22 mouse cellular contexts compared by ENCODE assay signal in the genomic region with DNA sequence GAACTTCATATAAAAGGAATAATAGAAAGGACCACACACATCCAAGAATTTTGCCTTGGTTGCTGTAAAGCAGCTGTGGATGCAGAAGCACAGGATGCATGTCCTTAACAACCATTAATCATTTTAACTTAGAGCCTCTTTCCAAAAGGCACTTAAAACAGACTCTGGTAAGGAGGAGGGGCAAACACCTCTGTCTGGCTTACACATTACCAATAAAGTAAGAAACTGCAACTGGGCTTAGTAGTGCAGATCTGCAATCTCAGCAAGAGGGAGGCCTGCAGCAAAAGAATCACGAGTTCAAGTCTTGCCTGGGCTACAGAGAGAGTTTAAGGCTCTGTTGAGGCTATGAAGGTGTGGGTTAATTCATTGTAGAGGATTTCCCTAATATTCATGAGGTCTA. TPM values are rescaled to one million over a fixed set of nuclear protein-coding genes. Genes with fewer than 3 reads are reported as not detected.
DNase-seq lines count a peak whose midpoint lies in the region; ATAC-seq and TF ChIP-seq lines count a peak whose summit lies in the region.
"Had no signal": no experiment of that assay in that cellular context is flagged by ENCODE, and none has a peak within 500 bp of the region (broad histone marks: within the 10 kb centered on the region; RNA-seq: fewer than 3 reads in every experiment).

No protein-coding gene starts in this region.

- peak; percentile 56 for DNase-seq in kidney, adult 2 months
- no peak for DNase-seq in kidney, postnatal 10 days
- peak; percentile 28 for DNase-seq in kidney, postnatal 0 days (ENCODE audit: low spot score)
- DNase-seq in kidney, adult 8-10 months, result no peak
- peak; percentile 24 to 31 for DNase-seq in kidney, postnatal 36 days
- DNase-seq: adrenal gland, adult 2 months; adrenal gland, postnatal 10 days; adrenal gland, postnatal 25 days; cerebellum, adult 11 months; cerebellum, adult 18-20 months; cerebellum, adult 8-10 months; cerebellum, adult 9-11 months; cerebellum, postnatal 14 days; cerebellum, postnatal 36 days; embryo, embryonic 11 days had no signal

- WGBS in kidney, adult 2 months, result 41% methylated on average over 1 of the region's 1 CpGs
- 68% methylated on average over 1 of the region's 1 CpGs for WGBS in kidney, postnatal 0 days
- 68% methylated on average over 1 of the region's 1 CpGs for WGBS in kidney, embryonic 15.5 days

- TF ChIP-seq CTCF in kidney, adult 2 months (conservative IDR thresholded peaks at IDR 0.05; ENCODE audit: insufficient read depth, insufficient read length, low read depth, low read length), result no peak
- no peak for TF ChIP-seq CTCF in kidney, postnatal 0 days (IDR thresholded peaks at IDR 0.05; ENCODE audit: low read depth)

- no peak overlapping the region for H3K4me3 ChIP-seq in kidney, adult 2 months (ENCODE audit: insufficient read depth, low read depth, low read length)
- H3K4me3 ChIP-seq in kidney, postnatal 0 days (replicated peaks; ENCODE audit: low read depth, low read length), result no peak overlapping the region
- no peak overlapping the region for H3K4me3 ChIP-seq in kidney, embryonic 15.5 days (replicated peaks)
- H3K4me3 ChIP-seq: embryonic facial prominence, embryonic 13.5 days; embryonic facial prominence, embryonic 15.5 days; erythroblast, embryonic 14.5 days; forebrain, embryonic 10.5 days; forebrain, embryonic 12.5 days had no signal

- H3K36me3 ChIP-seq in kidney, adult 2 months (ENCODE audit: control insufficient read depth, insufficient read depth, low read length), result peaks cover 1% of the 10 kb centered on the region; the same call in 1 of the 2 replicates
- H3K36me3 ChIP-seq in kidney, postnatal 0 days (ENCODE audit: insufficient read depth, low read length), result 0 out of 2 replicates have a peak, but pooled peaks cover 2% of the 10 kb centered on the region
- H3K36me3 ChIP-seq in kidney, embryonic 15.5 days, result peaks cover 7% of the 10 kb centered on the region

- H3K4me1 ChIP-seq in kidney, adult 2 months (ENCODE audit: control insufficient read depth, insufficient read depth, low read length), result peaks cover 26% of the 10 kb centered on the region
- H3K4me1 ChIP-seq in kidney, postnatal 0 days (replicated peaks; ENCODE audit: insufficient read depth, low read length), result 0 out of 2 replicates have a peak, but pooled peaks cover 3% of the 10 kb centered on the region
- H3K4me1 ChIP-seq in kidney, embryonic 15.5 days, result peaks cover 22% of the 10 kb centered on the region
- H3K4me1 ChIP-seq: embryonic facial prominence, embryonic 15.5 days had no signal

- no peaks in the 10 kb centered on the region for H3K9me3 ChIP-seq in kidney, postnatal 0 days (replicated peaks; ENCODE audit: low read length)
- no peaks in the 10 kb centered on the region for H3K9me3 ChIP-seq in kidney, embryonic 15.5 days (replicated peaks)
- H3K9me3 ChIP-seq: embryonic facial prominence, embryonic 13.5 days; embryonic facial prominence, embryonic 15.5 days; forebrain, embryonic 10.5 days; forebrain, embryonic 12.5 days had no signal

- ATAC-seq in kidney, postnatal 0 days (replicated peaks; ENCODE audit: low FRiP score, low read depth), result no peak
- ATAC-seq in kidney, embryonic 15.5 days (replicated peaks; ENCODE audit: low FRiP score), result no peak
- ATAC-seq: forebrain, embryonic 14.5 days had no signal

- no peaks in the 10 kb centered on the region for H3K27me3 ChIP-seq in kidney, adult 2 months (replicated peaks; ENCODE audit: control insufficient read depth, insufficient read depth, low read length)
- no peaks in the 10 kb centered on the region for H3K27me3 ChIP-seq in kidney, postnatal 0 days (ENCODE audit: insufficient read depth, low read length)
- no peaks in the 10 kb centered on the region for H3K27me3 ChIP-seq in kidney, embryonic 15.5 days
- H3K27me3 ChIP-seq: embryonic facial prominence, embryonic 13.5 days; embryonic facial prominence, embryonic 15.5 days; forebrain, embryonic 12.5 days had no signal

- H3K4me2 ChIP-seq in kidney, postnatal 0 days (ENCODE audit: low read length), result no peak overlapping the region
- no peak overlapping the region for H3K4me2 ChIP-seq in kidney, embryonic 15.5 days
- H3K4me2 ChIP-seq: embryonic facial prominence, embryonic 13.5 days; embryonic facial prominence, embryonic 15.5 days; forebrain, embryonic 12.5 days had no signal

- no peak overlapping the region for H3K9ac ChIP-seq in kidney, postnatal 0 days (ENCODE audit: low read depth, low read length)
- H3K9ac ChIP-seq in kidney, embryonic 15.5 days, result no peak overlapping the region
- H3K9ac ChIP-seq: embryonic facial prominence, embryonic 13.5 days; embryonic facial prominence, embryonic 15.5 days; forebrain, embryonic 12.5 days had no signal

- no peak overlapping the region; the same call in 1 of the 2 replicates for H3K27ac ChIP-seq in kidney, adult 2 months (ENCODE audit: insufficient read depth, low read depth, low read length)
- H3K27ac ChIP-seq in kidney, postnatal 0 days, result no peak overlapping the region
- no peak overlapping the region for H3K27ac ChIP-seq in kidney, embryonic 15.5 days
- H3K27ac ChIP-seq: embryonic facial prominence, embryonic 13.5 days; embryonic facial prominence, embryonic 15.5 days; forebrain, embryonic 10.5 days; forebrain, embryonic 12.5 days had no signal

- no peak for TF ChIP-seq POLR2A in kidney, adult 2 months (IDR thresholded peaks at IDR 0.05; ENCODE audit: low read depth, low read length)

RNA-seq across cellular contexts. Expression of gene Nfyc, which starts 35.7 kb away (rescaled TPM):
- 218 and 287 TPM in 2 replicates for polyA plus RNA-seq in kidney, adult 2 months (2012; rRNA removed)
- polyA plus RNA-seq in kidney, postnatal 0 days (2015; fragmentation: Nextera tagmentation; extraction: Ambion mirVana), result 107 and 108 TPM in 2 replicates
- 112 and 115 TPM in 2 replicates for polyA plus RNA-seq in kidney, embryonic 15.5 days (2015; fragmentation: Nextera tagmentation; extraction: Ambion mirVana)

RNA-seq across cellular contexts. Expression of gene Kcnq4, which starts 47.2 kb away (rescaled TPM):
- polyA plus RNA-seq in kidney, adult 2 months (2012; rRNA removed), result 0.86 and 1.0 TPM in 2 replicates
- polyA plus RNA-seq in kidney, postnatal 0 days (2015; fragmentation: Nextera tagmentation; extraction: Ambion mirVana), result 0.52 and 0.67 TPM in 2 replicates
- polyA plus RNA-seq in kidney, embryonic 15.5 days (2015; fragmentation: Nextera tagmentation; extraction: Ambion mirVana), result 0.89 and 1.4 TPM in 2 replicates
- polyA plus RNA-seq: erythroblast, embryonic 14.5 days had no signal

RNA-seq across cellular contexts. Expression of gene Rims3, which starts 59.0 kb away (rescaled TPM):
- 0.27 and 0.39 TPM in 2 replicates for polyA plus RNA-seq in kidney, adult 2 months (2012; rRNA removed)
- 0.21 and 0.22 TPM in 2 replicates for polyA plus RNA-seq in kidney, postnatal 0 days (2015; fragmentation: Nextera tagmentation; extraction: Ambion mirVana)
- polyA plus RNA-seq in kidney, embryonic 15.5 days (2015; fragmentation: Nextera tagmentation; extraction: Ambion mirVana), result 0.54 and 1.2 TPM in 2 replicates

Comparison
In these comparisons a context has a peak if more than half of its experiments do, and no peak if none do; other contexts are left out.
1. DNase-seq: peak in kidney, adult 2 months (single experiment), kidney, postnatal 0 days (single experiment) and kidney, postnatal 36 days (2 of 2); none in kidney, postnatal 10 days (single experiment) and kidney, adult 8-10 months (0 of 2).